Mouse (Mus musculus) adrenal gland, postnatal 36 days (tissue): Measurements from ENCODE around the gene Cdh23. TPM values are rescaled to one million over a fixed set of nuclear protein-coding genes. Genes with fewer than 3 reads are reported as not detected.

Source experiments
- DNase-seq, 2 experiments: peaks; one replicate each; pipeline ENCODE4 v3.0.0; 2021; ENCODE audit warnings: mixed read lengths in 1 of 2
- total RNA-seq, 2 experiments: library from RNA; stranded (reverse); gene quantifications; 2 replicates each; pipeline ENCODE4 v1.2.3; 2021

Gene Cdh23
- total RNA-seq, 2 experiments from 2014 or later, result 0.79 to 2.0 TPM

DNA sequence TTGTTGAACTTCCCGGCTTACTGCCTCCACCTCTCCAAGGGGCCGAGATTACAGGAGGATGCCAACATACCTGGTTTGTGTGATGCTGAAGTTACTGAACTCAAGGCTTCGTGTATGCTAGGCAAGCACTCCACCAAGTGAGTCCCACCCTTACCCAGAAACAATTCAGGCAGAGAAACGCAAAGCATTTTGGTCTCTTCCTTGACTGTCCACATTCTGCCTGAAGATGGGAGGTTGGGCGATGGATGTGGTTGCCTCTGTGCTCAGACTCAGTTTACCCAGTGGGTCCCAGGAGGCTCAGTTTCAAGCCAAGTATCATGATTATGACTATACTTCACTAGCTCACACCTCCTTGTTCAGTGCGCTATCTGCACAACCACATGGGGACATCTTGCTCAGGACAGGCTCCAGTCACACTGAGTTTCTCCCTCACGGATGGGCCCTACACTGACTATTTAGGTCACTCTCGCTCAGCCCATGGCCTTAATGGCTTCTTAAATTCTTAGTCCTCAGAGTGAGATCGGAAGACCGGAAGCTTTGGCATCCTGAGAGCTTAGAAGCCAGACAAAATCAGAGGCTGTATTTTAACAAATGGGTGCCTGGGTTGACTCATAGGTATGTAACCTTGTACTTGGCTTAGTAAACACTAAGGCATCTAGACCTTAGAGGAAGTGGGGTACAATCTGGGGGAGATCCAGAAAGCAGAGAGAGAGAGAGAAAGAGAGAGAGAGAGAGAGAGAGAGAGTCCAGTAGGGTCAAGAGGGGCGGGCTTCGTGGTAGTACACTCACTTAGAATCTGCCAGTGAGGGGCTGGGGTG, 118.2 kb downstream of the Cdh23 start:
- DNase-seq, result no peak

DNA sequence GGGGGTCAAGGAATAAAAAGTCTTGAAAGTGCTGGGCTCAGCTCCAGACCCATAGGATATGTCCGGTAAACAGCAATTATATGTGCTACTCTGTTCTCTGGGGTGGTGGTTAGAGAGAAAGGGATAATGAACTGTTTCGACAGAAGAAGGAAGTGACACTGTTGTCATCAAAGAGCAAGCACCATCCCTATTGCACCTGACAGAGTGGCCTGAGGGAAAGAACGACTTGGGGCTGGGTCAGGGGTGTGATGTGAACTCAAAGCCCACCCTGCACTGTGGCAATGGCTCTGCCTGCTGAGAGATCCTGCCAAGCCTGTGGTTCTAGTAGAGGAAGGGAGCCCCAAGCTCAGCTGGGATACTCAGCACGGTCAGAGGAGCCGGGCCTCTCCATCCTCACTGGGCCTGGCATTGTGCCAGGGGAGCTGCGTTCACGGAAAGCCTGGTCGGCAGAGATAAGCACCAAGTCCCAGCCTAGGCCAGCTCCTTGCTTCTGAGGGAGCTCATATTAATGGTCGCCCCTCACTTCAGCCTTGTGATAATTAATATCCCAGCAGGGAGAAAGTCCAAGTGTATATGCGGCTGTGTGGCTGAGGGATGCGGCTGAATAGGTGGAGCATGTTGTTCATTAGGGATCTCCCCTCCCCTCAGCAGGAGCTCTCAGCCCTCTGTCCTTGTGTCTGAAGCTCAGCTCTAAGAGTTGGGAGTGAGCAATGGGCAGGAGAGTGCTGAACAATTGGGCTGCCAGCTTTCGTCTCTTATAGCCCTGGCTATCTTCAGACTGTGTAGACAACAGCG, 119.0 kb downstream of the Cdh23 start:
- peak; percentile 75 to 76 for DNase-seq

DNA sequence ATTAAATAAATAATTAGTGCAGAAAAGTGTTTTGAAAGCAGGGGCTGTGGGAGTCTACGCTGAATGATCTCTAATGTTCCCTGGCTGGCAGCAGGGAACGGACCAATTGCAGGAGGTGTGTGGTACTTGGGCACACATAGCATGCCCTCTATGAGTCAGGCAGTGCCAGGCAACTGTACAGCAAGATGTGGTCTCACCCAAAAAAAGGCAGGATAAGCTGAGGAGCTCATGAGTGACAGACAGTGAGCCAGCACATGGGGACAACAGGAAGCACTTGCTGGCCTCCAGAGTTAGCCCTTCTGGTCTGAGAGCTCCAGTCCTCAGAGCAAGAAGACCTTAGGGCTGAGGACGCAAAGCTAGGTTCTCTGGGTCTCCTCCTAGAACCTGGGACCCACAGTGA, 121.4 kb downstream of the Cdh23 start:
- no peak for DNase-seq

DNA sequence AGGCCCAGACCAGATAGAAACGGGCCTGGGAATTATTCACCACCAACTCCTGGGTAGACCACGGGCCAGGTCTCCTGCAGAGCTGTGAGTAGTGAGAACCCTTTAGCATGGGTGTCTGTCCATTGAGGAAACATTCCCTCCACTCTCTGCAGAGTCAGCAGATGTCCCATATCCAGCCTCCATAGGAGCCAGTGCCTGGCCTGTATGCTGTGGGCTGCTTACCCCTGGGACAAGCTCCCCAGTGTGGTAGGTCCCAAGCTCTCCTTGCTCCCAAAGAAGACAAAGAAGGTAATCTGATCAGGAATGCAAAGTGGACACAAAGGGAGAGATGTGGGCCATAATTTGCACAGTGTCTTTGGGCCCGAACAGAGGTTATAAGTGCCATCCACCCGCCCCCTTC, 124.8 kb downstream of the Cdh23 start:
- no peak for DNase-seq

DNA sequence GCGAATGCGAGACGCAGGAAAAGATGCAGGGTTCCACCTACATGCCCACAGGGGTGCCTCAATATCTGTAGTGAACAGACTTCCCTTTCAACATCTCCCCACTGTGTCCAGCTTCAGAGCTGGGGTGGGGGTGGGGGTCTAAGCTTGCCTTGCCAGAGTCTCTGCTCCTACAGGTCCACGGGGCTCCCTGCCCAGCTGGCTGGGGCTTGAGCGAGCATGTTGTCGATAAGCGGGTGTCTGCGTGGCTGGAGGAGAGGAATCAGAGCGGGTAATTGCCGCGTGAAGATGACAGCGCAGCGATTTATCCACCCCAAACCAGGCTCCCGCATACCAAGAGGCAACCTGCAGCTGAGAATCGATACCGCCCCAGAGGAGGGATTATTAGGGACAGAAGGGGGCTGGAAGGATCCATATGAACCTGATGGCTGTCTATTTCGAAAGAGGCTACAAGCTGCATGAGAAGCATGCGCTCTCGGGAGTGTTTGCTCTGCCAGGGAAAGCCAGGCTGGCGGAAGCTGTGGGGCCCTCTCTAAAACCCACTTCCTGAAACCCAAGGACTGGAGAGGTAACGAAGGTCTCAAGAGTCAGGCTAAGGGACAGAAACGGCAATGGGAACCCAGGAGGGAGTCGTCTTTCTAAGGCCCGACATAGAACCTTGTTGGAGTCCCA, 129.8 kb downstream of the Cdh23 start:
- no peak for DNase-seq

DNA sequence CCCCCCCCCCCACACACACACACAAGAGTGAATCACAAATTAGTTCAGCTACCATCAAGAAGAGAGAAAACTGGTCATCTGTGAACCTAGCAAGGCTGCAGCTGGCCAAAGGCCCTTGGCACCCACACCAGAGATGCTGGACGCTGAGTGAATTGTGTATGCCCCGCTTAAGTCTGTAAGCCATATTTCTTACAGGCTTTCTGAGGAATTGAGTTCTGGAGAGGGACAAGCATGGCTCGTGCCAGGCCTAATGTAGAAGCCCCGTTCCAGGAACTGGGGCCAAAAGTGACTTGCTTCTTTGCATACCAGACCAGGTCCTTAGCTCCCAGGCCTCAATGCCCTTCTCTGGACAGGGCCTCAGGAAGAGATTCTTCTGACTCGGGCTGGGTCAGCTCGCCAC, 132.2 kb downstream of the Cdh23 start:
- DNase-seq, result no peak

DNA sequence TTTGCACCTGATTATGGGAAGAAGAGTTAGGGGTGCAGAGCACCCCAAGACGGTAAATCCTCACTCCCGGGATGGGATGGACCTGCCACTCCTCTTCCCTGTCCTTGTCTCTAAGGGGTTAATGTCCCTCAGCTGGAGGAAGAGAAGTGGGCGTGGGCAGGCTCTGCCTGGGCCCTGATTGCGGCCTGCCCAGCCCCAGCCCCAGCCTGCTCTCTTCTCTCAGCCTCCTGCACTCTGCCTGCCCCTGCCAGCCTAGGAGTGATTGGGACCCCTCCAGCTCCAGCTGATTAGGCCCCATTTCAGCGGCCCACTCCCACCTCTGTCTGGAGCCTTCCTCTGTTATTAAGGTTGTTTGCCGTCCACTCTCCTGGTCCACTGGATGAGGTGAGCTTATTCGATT, 133.3 kb downstream of the Cdh23 start:
- no peak for DNase-seq

DNA sequence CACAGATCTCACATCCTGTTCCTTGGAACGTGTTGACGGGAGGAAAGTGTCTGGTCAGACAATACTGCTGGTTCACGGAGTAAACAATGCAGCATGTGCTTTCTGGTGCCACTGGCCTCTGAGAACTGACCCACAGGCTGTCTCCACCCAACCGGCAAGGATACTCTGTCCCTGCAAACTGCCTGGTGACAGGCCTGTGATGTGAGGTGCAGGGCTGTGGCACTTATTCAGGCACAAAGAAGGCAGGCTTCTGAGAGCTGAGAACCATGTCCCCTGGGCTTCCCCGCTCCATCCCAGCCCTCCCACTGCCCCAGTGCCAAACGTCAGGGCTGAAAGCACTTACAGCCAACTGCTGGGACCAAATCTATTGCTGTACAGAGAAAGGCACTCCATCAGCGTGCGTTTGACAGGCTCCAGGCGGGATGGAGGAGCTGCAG, 137.8 kb downstream of the Cdh23 start:
- DNase-seq, result no peak

DNA sequence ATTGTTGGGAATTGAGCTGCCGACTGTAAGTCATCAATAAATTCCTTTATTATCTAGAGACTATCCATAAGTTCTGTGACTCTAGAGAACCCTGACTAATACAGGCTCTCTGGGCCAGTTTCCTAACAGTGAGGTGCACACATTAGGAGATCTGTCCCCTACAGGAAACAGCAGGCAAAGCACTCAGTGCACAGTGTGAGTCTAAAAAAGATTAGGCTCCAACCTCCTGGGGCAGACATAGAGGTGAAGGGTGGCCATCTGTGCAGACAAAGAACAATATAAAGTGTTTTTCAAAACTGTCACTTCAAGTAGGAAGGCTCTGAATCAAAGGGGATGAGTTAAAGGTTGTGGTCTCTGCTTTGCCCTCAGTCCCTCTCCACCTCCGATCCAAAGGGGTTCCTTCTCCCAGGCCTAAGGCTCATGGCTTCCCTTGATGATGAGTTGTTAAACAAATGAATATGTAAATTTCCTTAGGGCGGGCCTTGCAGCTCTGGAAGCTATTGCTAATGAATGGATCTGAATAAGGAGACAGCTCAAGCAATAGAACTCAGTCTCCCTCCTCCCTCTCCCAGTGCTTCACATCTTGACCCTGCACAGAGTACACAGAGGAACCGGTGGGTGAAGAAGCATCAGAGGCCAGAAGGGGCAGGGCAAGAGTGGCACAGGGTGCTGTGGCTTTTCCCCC, 143.2 kb downstream of the Cdh23 start:
- no peak for DNase-seq

DNA sequence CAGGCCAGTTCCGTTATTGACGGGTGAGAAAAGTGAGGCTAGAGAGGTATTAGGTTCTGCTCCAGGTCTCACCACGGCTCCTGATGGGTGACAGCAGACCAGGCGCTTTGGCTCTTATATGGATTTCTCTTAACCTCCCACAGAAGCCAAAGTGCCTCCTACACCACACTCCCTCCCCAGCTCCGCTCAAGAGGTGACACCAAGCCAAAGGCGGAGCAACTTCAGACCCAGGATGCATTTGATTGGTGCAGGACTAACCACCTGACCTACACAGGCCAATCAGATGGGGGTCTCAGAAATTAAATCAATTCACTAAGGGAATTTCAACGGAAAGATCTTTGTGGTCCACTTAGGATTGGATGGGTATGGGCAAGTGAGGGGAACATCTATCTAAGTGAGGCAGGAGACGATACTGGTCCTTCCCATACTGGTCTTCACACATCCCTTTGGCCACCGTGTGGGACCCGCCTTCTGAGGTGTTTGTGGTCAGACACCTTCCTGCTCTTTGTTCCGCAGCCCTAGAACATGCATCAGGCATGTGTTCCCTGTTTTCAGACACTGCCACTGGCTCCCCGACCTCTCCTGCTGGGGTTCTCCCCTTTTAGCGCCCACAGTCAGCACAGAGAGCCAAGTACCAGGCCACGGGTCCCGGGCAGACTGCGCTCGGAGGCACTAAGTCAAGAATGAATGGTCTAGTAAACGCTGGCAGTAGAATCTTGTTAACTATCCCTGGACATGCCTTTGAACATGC, 157.0 kb downstream of the Cdh23 start:
- DNase-seq, result no peak

DNA sequence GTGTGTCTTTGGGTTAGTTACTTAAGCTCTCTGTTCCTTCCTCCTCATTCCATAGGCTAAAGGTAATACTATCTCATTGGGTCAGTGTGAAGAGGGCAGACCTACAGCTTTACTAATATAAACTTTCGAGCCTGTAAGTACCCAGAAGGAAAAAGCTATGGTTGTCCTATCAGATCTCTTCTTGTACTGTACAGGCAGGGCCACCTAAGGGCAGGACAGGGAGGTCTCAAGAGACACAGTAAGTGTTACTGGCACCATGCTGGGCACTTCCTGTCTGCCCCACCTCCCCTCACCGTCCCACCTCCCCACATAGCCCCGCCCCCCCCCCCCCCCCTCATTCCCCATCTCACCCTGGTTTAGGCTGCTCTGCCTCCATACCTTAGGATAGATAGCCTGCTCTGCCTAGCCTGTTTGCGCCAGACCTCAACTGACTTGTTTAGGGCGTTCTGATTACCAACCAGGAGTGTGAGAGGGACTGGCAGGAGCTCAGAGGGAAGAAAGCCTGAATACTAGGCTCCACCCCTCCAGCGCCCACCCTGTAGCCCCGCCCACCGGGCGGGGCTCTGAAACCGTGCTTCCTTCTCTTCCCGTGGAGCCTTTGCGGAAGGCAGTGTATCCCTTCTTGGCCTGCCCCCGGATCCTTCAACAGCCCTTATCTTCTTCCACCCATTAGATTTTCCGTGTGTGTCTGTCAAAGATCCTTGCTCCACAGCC, 160.0 kb downstream of the Cdh23 start:
- DNase-seq, result peak in 1 of 2 experiments; percentile 5

DNA sequence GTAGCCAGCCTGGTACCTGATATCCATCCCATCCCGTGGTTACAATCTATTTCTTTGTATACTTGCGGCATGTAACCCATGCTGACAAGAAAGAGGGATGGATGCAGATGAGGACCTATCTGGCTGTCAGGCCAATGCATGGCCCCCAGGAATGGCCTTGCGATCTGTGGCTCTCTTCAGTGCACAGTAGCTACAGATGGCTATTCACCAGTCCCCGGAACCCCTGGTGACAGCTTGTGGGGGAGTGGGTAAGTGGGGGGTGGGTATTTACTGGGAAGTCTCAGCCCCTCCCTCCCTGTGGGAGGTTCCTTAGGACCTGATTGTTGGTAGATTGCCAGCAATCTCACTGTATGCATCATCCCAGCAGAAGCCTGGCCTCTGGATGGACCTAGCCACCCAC, 163.8 kb downstream of the Cdh23 start:
- no peak for DNase-seq

DNA sequence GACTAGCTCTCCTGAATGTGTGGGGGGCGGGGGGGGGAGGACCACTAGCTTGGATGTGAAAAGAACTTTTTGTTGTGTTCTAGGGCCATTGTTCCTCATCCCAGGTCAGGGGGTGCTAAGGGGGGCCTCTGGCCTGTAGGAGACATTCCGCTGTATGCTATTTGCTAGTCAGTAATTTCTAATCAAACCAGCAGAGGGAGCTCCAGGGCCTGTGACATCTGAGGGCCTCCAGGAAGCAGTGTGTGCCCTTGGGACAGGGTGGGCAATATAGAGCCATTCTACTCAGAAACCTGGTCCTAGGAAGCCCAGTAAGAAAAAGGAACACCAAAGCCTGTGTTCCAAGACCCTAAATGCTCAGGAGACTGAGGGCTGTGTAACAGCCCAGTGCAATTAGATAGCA, 164.9 kb downstream of the Cdh23 start:
- peak; percentile 35 to 70 for DNase-seq

DNA sequence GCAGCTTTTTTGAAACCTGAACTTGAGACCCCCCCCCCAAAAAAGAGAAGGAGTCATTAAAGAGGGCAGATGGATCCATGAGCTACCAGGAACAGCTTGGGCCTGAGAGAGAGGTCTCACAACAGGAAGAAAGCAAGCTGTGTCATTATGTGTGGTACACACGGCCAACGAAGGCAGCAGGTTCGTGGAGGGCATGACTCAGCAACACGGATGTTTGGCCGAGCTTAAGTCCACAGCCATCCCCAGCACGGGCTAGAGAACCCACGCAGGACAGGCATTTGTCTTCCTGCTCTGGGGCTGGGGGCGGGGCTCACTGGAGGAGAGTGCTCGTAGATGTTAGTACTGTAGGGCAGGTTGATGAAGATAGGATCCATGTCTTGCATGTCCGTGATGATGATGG, 165.7 kb downstream of the Cdh23 start:
- no peak for DNase-seq

DNA sequence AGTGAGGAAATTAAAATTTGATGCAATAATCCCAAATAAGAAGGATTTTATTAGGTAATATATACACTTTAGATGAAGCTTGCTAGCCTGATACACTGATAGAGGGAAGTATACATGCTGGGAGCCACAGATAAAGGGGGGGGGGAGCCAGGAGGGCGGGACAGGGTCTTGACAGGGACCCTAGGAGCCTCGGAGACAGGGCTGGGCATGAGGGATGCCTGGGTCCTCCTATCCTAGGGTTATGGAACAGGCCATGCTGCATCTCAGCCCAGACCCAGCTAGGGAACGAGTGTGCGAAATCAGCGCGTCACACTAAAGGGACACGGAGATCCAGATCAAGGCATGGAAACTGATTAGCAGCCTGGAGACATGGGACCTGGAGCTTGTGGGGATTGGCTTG, 168.3 kb downstream of the Cdh23 start:
- no peak for DNase-seq

DNA sequence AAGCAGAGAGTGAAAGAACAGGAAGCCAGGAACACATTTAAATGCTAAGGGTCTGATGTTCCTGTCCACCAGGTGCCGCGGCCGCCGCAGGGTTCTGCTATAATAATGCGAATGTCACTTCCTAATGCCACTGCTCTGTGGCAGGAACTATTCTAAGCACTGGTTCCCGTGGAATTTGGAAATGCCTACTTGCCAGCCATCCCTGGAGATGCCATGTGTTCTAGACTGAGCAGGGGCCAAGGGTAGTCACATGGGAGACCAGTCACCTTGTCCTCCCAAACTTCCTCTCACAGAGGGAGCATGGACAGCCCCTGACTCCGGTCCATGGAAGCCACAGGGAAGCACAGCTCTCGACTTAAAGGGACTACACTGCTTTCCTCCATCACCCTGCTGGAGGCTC, 171.2 kb downstream of the Cdh23 start:
- no peak for DNase-seq

DNA sequence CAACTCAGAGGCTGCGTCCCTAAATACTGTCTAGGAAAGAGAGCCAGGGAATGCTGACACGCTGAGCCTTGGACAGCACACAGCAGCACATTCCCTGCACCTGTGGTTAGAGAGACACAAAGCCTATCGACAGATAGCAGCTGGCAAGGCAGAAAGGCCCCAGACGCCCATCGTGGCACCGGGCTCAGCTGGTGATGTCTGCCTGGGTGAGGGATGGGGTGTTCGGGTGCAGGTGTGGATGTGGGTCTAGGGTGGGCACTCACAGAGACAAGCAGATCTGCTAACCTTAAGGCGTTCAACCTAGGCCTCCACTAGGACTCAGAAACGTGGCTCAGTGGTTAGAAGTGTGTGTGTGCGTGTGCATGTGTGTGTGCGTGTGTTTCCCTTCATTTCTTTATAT, 180.0 kb downstream of the Cdh23 start:
- DNase-seq, result no peak

DNA sequence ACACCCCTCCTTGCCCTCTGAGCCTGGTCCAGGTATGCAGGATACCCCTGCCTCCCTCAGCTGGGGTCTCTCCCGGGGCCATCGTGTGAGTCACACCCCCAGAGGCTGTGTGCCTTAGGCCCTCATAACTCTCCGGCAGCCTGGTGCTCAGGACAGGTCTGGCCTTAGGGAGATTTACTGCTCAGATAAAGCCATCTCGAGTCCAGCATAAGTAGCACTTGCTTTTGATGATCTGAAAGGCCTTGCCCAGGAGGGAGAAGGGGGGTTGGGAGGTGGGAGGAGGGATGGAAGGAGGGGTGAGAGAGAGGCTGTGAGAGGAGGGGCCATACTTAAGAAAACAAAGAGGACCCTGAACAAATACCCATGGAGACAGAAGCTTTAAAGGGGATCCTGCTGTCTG, 197.8 kb downstream of the Cdh23 start:
- peak; percentile 41 to 42 for DNase-seq

DNA sequence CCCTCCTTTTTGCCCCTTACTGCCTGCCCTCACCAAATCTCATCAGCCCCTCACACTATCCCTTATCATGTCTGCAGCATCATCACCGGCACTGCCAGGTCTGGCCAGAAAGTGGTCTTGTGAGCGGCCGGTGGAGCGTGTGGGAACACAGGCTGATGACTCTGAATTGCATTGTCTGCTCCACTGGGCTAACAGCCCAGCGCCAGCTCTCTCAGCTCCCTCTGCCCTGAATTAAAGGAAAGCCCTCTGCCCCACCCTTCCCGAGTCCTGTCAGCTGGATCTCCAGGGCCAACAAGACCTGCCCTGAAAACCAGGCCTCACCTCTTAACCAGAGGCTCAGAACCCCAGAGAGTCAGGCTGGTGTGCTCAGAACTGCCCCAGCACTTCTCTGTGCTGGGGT, 201.2 kb downstream of the Cdh23 start:
- DNase-seq, result no peak

DNA sequence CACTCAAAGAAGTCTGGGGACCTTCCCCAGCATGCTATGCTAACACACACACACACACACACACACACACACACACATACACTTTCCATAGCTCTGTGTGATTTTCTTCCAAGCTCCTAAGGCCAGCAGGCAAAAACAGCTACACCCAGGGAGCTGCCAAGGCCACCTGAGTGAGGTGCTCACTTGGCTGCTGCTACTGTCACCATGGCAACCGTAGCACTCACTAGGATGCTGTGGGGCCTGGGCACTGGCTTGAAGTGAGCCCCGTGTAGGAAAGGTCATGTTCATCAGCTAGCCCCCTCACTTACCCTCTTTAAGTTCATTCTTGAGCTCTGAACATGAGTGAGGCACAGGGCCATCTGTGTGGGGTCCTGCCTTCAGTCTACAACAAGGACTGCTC, 204.8 kb downstream of the Cdh23 start:
- DNase-seq, result no peak

DNA sequence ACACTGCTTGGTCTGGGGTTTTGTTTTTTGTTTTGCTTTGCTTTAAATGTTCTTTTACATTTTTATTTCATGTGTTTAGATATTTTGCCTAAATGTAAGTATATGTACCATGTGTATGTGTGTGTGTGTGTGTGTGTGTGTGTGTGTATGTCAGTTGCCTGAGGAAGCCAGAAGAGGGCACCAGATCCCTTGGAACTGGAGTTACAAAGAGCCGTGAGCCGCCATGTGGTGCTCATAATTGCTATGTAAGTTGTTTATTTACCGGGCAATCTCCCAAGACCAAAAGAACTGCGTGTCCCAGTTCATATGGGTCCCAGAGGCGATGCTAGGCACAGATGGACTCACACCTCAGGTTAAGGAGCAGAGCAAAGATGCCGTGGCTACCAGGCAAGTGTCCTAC, 214.9 kb downstream of the Cdh23 start:
- no peak for DNase-seq
